Mouse (Mus musculus) skeletal muscle tissue, adult 2 months (tissue): ENCODE measurements around the gene Mycs.

Source experiments
- DNase-seq: peaks from one replicate; pipeline ENCODE4 v3.0.0-alpha.2; 2012; ENCODE audit warnings: low read depth, low spot score

The Mycs gene

DNA sequence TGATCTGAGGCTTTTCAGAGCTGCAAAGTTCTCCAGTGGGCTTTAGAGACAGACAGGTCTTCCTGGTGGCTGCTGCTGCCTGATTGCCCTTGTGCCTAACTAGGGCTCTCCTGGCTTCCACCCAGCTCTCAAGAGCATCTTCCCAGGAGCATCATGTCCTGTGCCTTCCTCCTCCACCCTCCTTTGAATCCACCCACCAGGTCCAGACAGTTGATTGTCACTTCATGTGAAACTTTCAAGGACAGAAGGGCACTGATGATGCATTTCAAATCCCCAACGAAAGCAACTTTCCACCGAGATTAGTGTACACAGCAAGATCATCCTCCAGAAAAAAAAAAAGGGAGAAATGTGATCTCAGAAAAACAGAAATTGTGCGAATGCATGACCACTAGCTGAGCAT lies at the start of gene Mycs:
Gene Mycs (minus strand): TSS at position 101 of the 400 bp plus-strand sequence.
- DNase-seq, result no peak

GRCm38 (mm10) chrX:5468022-5468421 lies 1.0 kb downstream of the Mycs start:
- no peak for DNase-seq
